Mouse (Mus musculus): Measurements from ENCODE around the gene Tbl1xr1.
A peak's percentile ranks its signal among the peaks of the same experiment; 100 is the strongest.

Tbl1xr1 gene

DNA sequence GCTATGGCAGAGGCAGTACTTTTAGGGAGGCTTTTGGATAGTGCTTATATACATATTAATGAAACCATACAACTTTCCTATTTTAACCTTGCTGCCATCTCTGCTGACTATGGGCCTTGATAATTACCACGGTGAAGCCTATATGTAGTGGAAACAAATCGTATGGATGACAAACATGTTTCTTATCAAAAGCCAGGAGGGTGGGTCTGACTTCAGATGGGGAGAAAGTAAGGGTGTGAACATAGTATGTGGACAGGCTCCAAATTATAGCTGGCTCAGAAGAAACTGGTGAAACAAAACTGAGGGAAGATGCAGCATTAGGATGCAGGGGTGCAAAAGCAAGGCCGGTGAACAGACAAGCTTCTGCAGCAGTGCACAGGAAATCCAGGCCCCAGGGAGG lies 151.6 kb downstream of the Tbl1xr1 start:
- DNase-seq = no peak

DNA sequence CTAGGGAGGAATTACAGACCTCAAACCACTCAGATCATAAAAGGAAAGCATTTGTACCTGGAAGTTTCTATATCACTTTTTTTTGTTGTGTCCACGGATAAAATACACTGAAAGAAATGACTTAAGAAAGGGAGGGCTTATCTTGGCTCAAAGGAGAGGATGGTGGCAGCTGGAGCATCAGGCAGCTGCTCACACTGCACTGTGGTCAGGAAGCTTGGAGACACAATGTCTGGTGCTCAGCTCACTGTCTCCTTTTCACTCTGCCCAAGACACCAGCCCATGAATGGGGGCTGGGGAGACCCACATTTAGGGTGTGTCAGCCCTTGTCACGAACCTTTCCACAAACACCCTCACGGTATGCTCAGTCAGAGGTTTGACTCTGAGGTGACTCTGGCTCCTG lies 154.2 kb downstream of the Tbl1xr1 start:
- DNase-seq = peak; percentile 73

DNA sequence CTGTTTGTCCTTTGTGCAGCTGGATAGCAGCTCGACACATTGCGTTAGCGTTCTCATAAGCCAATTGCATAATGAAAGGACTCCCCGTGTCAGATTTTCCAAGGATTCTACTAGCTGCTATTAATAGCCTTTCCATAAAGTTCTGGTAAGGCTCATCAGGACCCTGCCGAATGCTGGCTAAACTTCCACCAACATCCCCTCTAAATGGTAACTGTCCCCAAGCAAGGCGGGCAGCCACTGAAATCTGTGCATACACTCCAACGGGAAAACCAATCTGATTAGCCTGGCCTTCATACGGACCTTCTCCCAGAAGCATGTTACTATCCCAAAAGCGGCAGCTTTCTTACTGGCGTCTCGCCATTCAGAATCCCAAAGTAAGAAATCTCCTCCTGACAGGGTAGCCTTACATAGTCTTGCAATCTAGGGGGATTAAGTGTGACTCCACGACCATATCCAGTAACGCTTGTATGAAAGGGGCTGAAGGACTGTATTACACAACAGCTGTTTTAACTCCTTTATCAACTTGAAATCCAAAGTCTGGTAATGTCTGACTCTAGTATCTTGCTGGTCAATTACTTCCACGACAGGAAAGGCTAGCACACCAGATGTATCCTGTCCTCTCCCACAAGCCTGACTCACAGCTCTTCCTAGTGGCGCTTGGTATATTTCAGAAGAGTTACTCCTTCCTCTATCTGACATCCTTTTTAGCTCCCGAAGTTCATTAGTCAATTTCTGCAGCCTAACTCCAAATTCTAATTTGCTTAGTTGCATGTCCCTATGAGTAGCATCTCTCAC lies 161.9 kb downstream of the Tbl1xr1 start:
- peak; percentile 95 for DNase-seq

All from heart, adult 11 months (tissue).